Mouse (Mus musculus) heart, adult 2 months (tissue): ENCODE results near the gene Mtmr14. TPM values are rescaled to one million over a fixed set of nuclear protein-coding genes. Genes with fewer than 3 reads are reported as not detected.

ENCODE experiments used
- DNase-seq, 2 experiments: peaks; one replicate each; pipeline ENCODE4 v3.0.0; 2021
- H3K27ac ChIP-seq: fragments of 200-600 bp; 2 replicates; pipeline ENCODE4 v1.8.1; 2022
- H3K27me3 ChIP-seq: fragments of 200-500 bp; 2 replicates; pipeline ENCODE4 v1.6.1; 2012; ENCODE audit warnings: mild to moderate bottlenecking, low read length, inconsistent platforms, mixed read lengths; ENCODE audit not compliant: control insufficient read depth, insufficient read depth
- H3K36me3 ChIP-seq: fragments of 200-500 bp; 2 replicates; pipeline ENCODE4 v1.6.1; 2012; ENCODE audit warnings: low read length, inconsistent platforms; ENCODE audit not compliant: control insufficient read depth, insufficient read depth
- H3K4me1 ChIP-seq: fragments of 200-500 bp; 2 replicates; pipeline ENCODE4 v1.6.1; 2011; ENCODE audit warnings: low read length; ENCODE audit not compliant: control insufficient read depth, insufficient read depth
- H3K4me3 ChIP-seq: fragments of 200-600 bp; 2 replicates; pipeline ENCODE4 v1.8.1; 2022
- H3K79me2 ChIP-seq: fragments of 200-500 bp; replicated peaks from 2 replicates; pipeline ENCODE4 v1.6.1; 2012; ENCODE audit warnings: mild to moderate bottlenecking, inconsistent platforms, low read length, moderate library complexity, mixed read lengths; ENCODE audit not compliant: control insufficient read depth, insufficient read depth
- H3K9ac ChIP-seq: fragments of 200-500 bp; 2 replicates; pipeline ENCODE4 v1.6.1; 2012; ENCODE audit warnings: low read depth, mild to moderate bottlenecking, control low read depth, inconsistent platforms, low read length, mixed read lengths
- CTCF ChIP-seq: fragments of 200-600 bp; IDR thresholded peaks from 2 replicates; pipeline ENCODE4 v1.8.1; 2022; ENCODE audit warnings: antibody characterized with exemption, mild to moderate bottlenecking, moderate library complexity
- EP300 ChIP-seq: fragments of 200-500 bp; IDR thresholded peaks from 2 replicates; pipeline ENCODE4 v1.6.1; 2011; ENCODE audit warnings: low read depth, low read length, control low read depth; ENCODE audit not compliant: insufficient read depth
- POLR2A ChIP-seq: fragments of 200-500 bp; IDR thresholded peaks from 2 replicates; pipeline ENCODE4 v1.6.1; 2011; ENCODE audit warnings: mild to moderate bottlenecking, low read depth, low read length, control low read depth; ENCODE audit not compliant: insufficient read depth
- WGBS: fragments of 180-500 bp; shearing (Covaris S2); methylation state at CpG from one replicate; pipeline ENCODE4 v1.1.7; 2018; 5-methylcytosine and 5-hydroxymethylcytosine counted together
- intact Hi-C: fragments of 180-260 bp; cut with DNase I; formaldehyde crosslinking; loops from one replicate; pipeline ENCODE4 v1.15.1; 2025
- polyA plus RNA-seq: library from polyadenylated mRNA; depleted of rRNA; stranded (reverse); fragments of >200 nt; gene quantifications from 2 replicates; pipeline ENCODE4 v1.2.3, GENCODE M21; 2012
- total RNA-seq, 2 experiments: library from RNA; stranded (reverse); gene quantifications; 2 replicates each; pipeline ENCODE4 v1.2.3; 2021

Gene Mtmr14
- total and polyA plus RNA-seq, 3 experiments, result 13.3 to 23.7 (median 15.7) TPM

- intact Hi-C loops, result no loop called here
- no peaks in the 10 kb centered on the region for H3K79me2 ChIP-seq
- no peak within 1 kb of the TSS for H3K27ac ChIP-seq
- no peak within 1 kb of the TSS for H3K4me3 ChIP-seq
- 2% methylated on average over 37 of the region's 37 CpGs for WGBS
- no peak for DNase-seq
- H3K4me1 ChIP-seq, result no peaks in the 10 kb centered on the region
- TF ChIP-seq EP300 (no peak), CTCF (no peak), POLR2A (no peak)
- H3K36me3 ChIP-seq, result no peaks in the 10 kb centered on the region
- peaks cover 9% of the 10 kb centered on the region for H3K27me3 ChIP-seq
- no peak within 1 kb of the TSS for H3K9ac ChIP-seq
Measured at GRCm38 (mm10) chr6:113282101-113282802, 44.6 kb downstream of the Mtmr14 start, which contains the start of gene Cpne9. Gene Cpne9, plus strand, starts transcription at chr6:113282307.

- no peak for TF ChIP-seq EP300
- Histone ChIP-seq H3K27ac (no peak overlapping the region), H3K79me2 (no peaks in the 10 kb centered on the region), H3K4me3 (no peak overlapping the region), H3K27me3 (peaks cover 9% of the 10 kb centered on the region), H3K4me1 (no peaks in the 10 kb centered on the region), H3K9ac (no peak overlapping the region), H3K36me3 (no peaks in the 10 kb centered on the region)
- intact Hi-C loops, result no loop called here
- 1% methylated on average over 22 of the region's 22 CpGs for WGBS
- DNase-seq, result no peak
Measured at GRCm38 (mm10) chr6:113282969-113283368, 45.3 kb downstream of the Mtmr14 start.

GRCm38 (mm10) chr6:113283500-113283899 is 45.9 kb downstream of the Mtmr14 start:
- H3K4me1 ChIP-seq, result no peaks in the 10 kb centered on the region
- DNase-seq, result no peak

GRCm38 (mm10) chr6:113284931-113285330 is 47.3 kb downstream of the Mtmr14 start:
- intact Hi-C loops, result no loop called here
- no peak for TF ChIP-seq EP300
- no peak for TF ChIP-seq POLR2A
- no peak for TF ChIP-seq CTCF
- H3K4me1 ChIP-seq, result no peaks in the 10 kb centered on the region
- WGBS, result 68% methylated on average over 3 of the region's 3 CpGs
- H3K27ac ChIP-seq, result no peak overlapping the region
- no peaks in the 10 kb centered on the region for H3K36me3 ChIP-seq
- no peak overlapping the region for H3K4me3 ChIP-seq
- peaks cover 9% of the 10 kb centered on the region for H3K27me3 ChIP-seq
- DNase-seq, result no peak
- H3K79me2 ChIP-seq, result no peaks in the 10 kb centered on the region
- H3K9ac ChIP-seq, result no peak overlapping the region

More at GRCm38 (mm10) chr6:113283500-113283899, 45.9 kb downstream of the Mtmr14 start:
- H3K27ac ChIP-seq, result no peak overlapping the region
- no peaks in the 10 kb centered on the region for H3K36me3 ChIP-seq
- no peak overlapping the region for H3K4me3 ChIP-seq
- intact Hi-C loops, result no loop called here
- 12% methylated on average over 6 of the region's 6 CpGs for WGBS
- peaks cover 9% of the 10 kb centered on the region for H3K27me3 ChIP-seq
- TF ChIP-seq CTCF, result no peak
- TF ChIP-seq EP300, result no peak
- TF ChIP-seq POLR2A, result no peak
- no peak overlapping the region for H3K9ac ChIP-seq
- H3K79me2 ChIP-seq, result no peaks in the 10 kb centered on the region

GRCm38 (mm10) chr6:113286316-113286715 is 48.7 kb downstream of the Mtmr14 start:
- Histone ChIP-seq H3K79me2 (no peaks in the 10 kb centered on the region), H3K27ac (no peak overlapping the region), H3K4me3 (no peak overlapping the region), H3K36me3 (no peaks in the 10 kb centered on the region), H3K9ac (no peak overlapping the region), H3K4me1 (no peaks in the 10 kb centered on the region), H3K27me3 (peaks cover 9% of the 10 kb centered on the region)
- DNase-seq, result no peak
- 59% methylated on average over 1 of the region's 1 CpGs for whole genome bisulfite sequencing
- no peak for TF ChIP-seq CTCF
- no peak for TF ChIP-seq POLR2A
- no peak for TF ChIP-seq EP300
- intact Hi-C loops, result no loop called here

GRCm38 (mm10) chr6:113287236-113287635 is 49.6 kb downstream of the Mtmr14 start:
- DNase-seq, result no peak
- H3K27me3 ChIP-seq, result peaks cover 7% of the 10 kb centered on the region
- no peaks in the 10 kb centered on the region for H3K36me3 ChIP-seq
- H3K27ac ChIP-seq, result no peak overlapping the region
- intact Hi-C loops, result no loop called here
- no peaks in the 10 kb centered on the region for H3K4me1 ChIP-seq
- no peak overlapping the region for H3K4me3 ChIP-seq
- no peak overlapping the region for H3K9ac ChIP-seq
- WGBS, result 52% methylated on average over 4 of the region's 4 CpGs
- no peaks in the 10 kb centered on the region for H3K79me2 ChIP-seq
- TF ChIP-seq POLR2A (no peak), EP300 (no peak), CTCF (no peak)
